Mouse (Mus musculus) embryonic stem cell, embryonic (primary cell): Measurements from ENCODE around the gene Trim26.

Experiments
- CTCF ChIA-PET, 4 experiments: fragments of 300-600 bp in 2 of 4; fragments of 350-600 bp in 2 of 4; sonication (Branson Sonifier 250); formaldehyde crosslinking; loops; one replicate each; lab custom pipeline; 2022; ENCODE audit warnings: inconsistent platforms in 2 of 4; lab: Charles Lee
- POLR2A ChIA-PET, 4 experiments: fragments of 300-600 bp in 2 of 4; fragments of 350-600 bp in 2 of 4; sonication (Branson Sonifier 250); formaldehyde crosslinking; loops; one replicate each; lab custom pipeline; 2022; ENCODE audit warnings: antibody characterized with exemption in 4 of 4, inconsistent platforms in 1 of 4; lab: Charles Lee

Gene Trim26

DNA sequence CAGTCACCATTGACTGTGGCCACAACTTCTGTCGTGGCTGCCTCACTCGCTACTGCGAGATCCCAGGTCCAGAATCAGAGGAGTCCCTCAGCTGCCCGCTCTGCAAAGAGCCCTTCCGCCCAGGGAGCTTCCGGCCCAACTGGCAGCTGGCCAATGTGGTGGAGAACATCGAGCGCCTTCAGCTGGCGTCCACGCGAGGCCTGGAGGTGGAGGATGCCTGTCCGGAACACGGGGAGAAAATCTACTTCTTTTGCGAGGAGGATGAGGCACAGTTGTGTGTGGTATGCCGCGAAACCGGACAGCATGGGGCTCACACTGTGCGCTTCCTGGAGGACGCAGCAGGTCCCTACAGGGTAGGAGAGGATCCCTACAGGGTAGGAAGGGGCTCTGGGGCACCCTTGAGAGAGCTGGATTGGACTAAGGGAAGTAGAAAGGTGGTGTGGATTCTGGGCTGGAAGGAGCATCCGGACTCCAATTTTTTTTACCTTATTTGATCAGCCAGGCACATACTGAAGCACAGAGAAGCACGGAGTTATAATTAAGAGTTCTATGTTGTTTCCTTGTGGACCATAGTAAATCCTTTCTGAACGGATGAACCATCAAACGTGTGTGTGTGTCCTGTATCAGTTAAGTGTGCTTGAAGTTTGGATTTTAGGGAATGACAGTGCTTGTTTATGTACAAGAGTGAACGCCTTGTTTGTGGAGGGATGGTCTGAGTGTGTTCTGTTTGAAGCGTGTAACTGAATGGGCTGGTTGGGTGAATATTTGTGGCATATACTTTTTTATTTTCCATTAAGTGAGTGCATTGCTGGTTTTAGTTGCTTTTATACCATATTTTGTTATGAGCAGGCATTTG lies 33.2 kb downstream of the Trim26 start:
- POLR2A ChIA-PET = interaction anchor here in 3 of 4 experiments (0.6 to 2.5 kb wide), 11 partner anchors 9 to 665 kb away, joined by 3 to 8 read pairs (median 4); partner anchors contain the start of gene Trim26 (in 2 of the 3)
- CTCF ChIA-PET = interaction anchor here in 3 of 4 experiments (0.6 to 1.2 kb wide), 5 partner anchors 23 to 46 kb away, joined by 3 to 7 read pairs (median 4); partner anchors contain the start of gene Trim26 (in 1 of the 3)

GRCm38 (mm10) chr17:36874636-36875035 lies 37.7 kb downstream of the Trim26 start:
- ChIA-PET POLR2A (interaction anchor here in 1 of 4 experiments (0.7 kb wide), 1 partner anchor 49 kb away, joined by 3 read pairs; no protein-coding TSS in a partner anchor), CTCF (interaction anchor here in 2 of 4 experiments (0.5 kb wide), 2 partner anchors 18 to 271 kb away, joined by 3 to 6 read pairs; no protein-coding TSS in a partner anchor)

DNA sequence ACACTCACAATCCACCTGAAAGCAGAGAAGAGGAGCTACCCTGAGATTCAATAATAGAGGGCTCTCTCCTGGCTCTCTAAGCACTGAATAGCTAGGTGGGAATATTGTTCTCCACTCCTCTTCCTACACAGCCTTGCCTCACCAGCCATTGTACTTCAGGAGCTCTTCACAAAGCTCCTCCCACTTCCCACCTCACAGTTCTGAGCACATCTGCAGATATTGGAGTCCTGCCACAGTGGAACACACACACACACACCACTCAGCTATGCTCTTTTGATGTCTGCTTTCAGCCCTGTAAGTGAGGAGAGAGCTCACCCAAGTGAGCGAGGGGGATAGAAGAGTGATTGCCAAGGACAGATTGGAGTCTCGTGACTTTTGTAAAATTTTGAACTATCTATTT lies 46.4 kb downstream of the Trim26 start:
- ChIA-PET POLR2A (interaction anchor here in 1 of 4 experiments (0.9 to 1.1 kb wide), 4 partner anchors 12 to 47 kb away, joined by 3 to 4 read pairs (median 3); partner anchors contain the start of gene Trim26), CTCF (interaction anchor here in 3 of 4 experiments (0.6 to 1.5 kb wide), 5 partner anchors 9 to 200 kb away, joined by 3 to 7 read pairs (median 3); no protein-coding TSS in a partner anchor)

GRCm38 (mm10) chr17:36885132-36885790 lies 48.3 kb downstream of the Trim26 start:
- ChIA-PET POLR2A (no interaction called here), CTCF (interaction anchor here in 1 of 4 experiments (0.7 kb wide), 1 partner anchor 66 kb away, joined by 3 read pairs; no protein-coding TSS in a partner anchor)

- POLR2A ChIA-PET = interaction anchor here in 1 of 4 experiments (3.6 kb wide), 1 partner anchor 23 kb away, joined by 8 read pairs; the partner anchor contains the start of gene Trim15
Observed at GRCm38 (mm10) chr17:36890073-36890903, 53.4 kb downstream of the Trim26 start, which contains the start of gene Trim40. Gene Trim40, minus strand, starts transcription at chr17:36890123.

DNA sequence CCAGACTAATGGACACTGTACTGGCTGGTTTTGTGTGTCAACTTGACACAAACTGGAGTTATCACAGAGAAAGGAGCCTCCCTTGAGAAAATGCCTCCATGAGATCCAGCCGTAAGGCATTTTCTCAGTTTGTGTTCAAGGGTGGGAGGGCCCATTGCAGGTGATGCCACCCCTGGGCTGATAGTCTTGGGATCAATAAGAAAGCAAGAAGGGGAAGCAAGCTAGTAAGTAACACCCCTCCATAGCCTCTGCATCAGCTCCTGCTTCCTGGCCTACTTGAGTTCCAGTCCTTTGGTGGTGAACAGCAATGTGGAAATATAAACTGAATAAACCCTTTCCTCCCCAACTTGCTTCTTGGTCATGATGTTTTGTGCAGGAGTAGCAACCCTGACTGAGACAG lies 54.6 kb downstream of the Trim26 start:
- POLR2A ChIA-PET = interaction anchor here in 2 of 4 experiments (0.6 to 3.6 kb wide), 4 partner anchors 13 to 136 kb away, joined by 3 to 10 read pairs (median 6); partner anchors contain the start of genes Trim15 (in 1 of the 2) and Trim26 (in 1 of the 2)
- CTCF ChIA-PET = interaction anchor here (0.6 to 4.2 kb wide), 8 partner anchors 10 to 579 kb away, joined by 3 to 32 read pairs (median 12); no protein-coding TSS in a partner anchor

More at GRCm38 (mm10) chr17:36890073-36890903, 53.4 kb downstream of the Trim26 start, which contains the start of gene Trim40:
- CTCF ChIA-PET = no interaction called here

DNA sequence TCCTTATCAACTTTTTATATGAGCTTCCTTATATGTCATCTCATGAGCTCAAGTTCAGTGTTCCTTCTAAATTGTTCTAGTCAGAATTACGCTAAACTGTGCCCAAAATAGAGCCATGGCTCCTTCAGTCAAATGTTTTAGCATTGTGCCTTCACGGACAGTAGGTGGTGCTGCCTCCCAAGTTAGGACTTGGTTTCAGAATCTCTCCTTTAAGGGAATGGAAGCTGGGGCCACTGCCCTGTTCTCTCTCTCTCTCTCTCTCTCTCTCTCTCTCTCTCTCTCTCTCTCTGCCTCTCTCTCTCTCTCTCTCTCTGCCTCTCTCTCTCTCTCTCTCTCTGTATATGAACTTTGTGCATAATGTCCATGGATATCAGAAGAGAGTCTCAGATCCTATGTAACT lies 55.4 kb downstream of the Trim26 start:
- CTCF ChIA-PET = interaction anchor here (0.6 to 4.2 kb wide), 56 partner anchors 9 to 668 kb away, joined by 3 to 32 read pairs (median 4); partner anchors contain the start of genes Gabbr1 (in 2 of the 4) and Trim26 (in 2 of the 4)
- POLR2A ChIA-PET = interaction anchor here (0.6 to 3.6 kb wide), 8 partner anchors 22 to 324 kb away, joined by 3 to 12 read pairs (median 4); partner anchors contain the start of genes Trim26 (in 2 of the 4) and Trim15 (in 1 of the 4)

DNA sequence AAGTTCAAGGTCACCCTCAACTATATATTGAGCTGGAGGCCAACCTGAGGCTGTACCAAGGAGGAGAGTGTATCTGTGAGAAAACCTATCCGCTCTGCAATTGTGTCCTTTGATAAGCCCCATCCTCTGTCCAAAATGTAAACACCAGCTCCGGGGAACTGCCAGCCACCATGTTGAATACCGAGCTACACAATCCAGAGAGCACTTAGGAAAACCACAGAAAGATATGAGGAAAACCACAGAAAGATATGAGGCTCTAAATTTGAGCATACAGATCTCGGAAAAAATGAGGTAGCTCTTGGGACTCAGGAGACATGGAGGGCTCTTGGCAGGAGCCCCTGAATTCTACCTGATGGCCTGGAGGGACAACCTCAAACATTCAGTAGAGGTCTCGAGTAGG lies 56.5 kb downstream of the Trim26 start:
- ChIA-PET CTCF (interaction anchor here (0.7 to 4.2 kb wide), 24 partner anchors 10 to 876 kb away, joined by 3 to 32 read pairs (median 4); partner anchors contain the start of genes Gabbr1 (in 1 of the 4) and Trim26 (in 1 of the 4)), POLR2A (interaction anchor here (0.7 to 3.6 kb wide), 5 partner anchors 10 to 57 kb away, joined by 3 to 10 read pairs (median 4); partner anchors contain the start of genes Trim15 (in 1 of the 4) and Trim26 (in 1 of the 4))

- CTCF ChIA-PET = interaction anchor here (0.6 to 2.3 kb wide), 9 partner anchors 18 to 307 kb away, joined by 3 to 11 read pairs (median 4); no protein-coding TSS in a partner anchor
Observed at GRCm38 (mm10) chr17:36896583-36896982, 59.6 kb downstream of the Trim26 start.

DNA sequence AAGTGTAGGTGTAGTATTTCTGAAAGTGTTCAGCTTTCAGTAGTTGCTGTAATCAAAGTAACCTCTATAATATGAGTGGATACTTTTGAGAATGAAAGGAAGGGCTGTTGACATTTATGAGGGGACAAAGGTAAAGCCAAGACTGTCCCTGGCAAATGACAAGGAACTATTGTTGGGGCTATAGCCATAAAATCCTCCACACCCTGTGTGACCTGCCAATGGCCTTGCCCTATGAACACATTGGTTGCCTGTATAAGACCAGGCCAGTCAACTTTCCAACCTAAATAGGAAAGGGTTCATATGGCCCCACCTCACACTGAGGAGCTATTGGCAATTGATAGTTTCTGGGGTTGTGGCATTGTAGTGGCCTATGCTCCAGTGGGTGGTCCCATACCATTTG lies 60.1 kb downstream of the Trim26 start:
- ChIA-PET POLR2A (interaction anchor here in 3 of 4 experiments (0.5 to 2.4 kb wide), 8 partner anchors 10 to 346 kb away, joined by 3 to 9 read pairs (median 4); partner anchors contain the start of gene Trim26 (in 1 of the 3)), CTCF (interaction anchor here in 2 of 4 experiments (0.9 to 2.3 kb wide), 6 partner anchors 18 to 307 kb away, joined by 3 to 11 read pairs (median 5); no protein-coding TSS in a partner anchor)

More at GRCm38 (mm10) chr17:36896583-36896982, 59.6 kb downstream of the Trim26 start:
- POLR2A ChIA-PET = interaction anchor here in 2 of 4 experiments (0.6 to 2.4 kb wide), 7 partner anchors 11 to 343 kb away, joined by 3 to 9 read pairs (median 4); partner anchors contain the start of gene Trim26 (in 1 of the 2)

- POLR2A ChIA-PET = interaction anchor here in 3 of 4 experiments (0.5 to 2.4 kb wide), 5 partner anchors 9 to 346 kb away, joined by 3 to 6 read pairs (median 4); no protein-coding TSS in a partner anchor
- CTCF ChIA-PET = interaction anchor here in 3 of 4 experiments (0.6 to 1.6 kb wide), 4 partner anchors 14 to 306 kb away, joined by 3 to 8 read pairs (median 3); no protein-coding TSS in a partner anchor
Observed at GRCm38 (mm10) chr17:36897552-36898205, 60.7 kb downstream of the Trim26 start, which contains the start of gene Trim31. Gene Trim31, plus strand, starts transcription at chr17:36898118.

DNA sequence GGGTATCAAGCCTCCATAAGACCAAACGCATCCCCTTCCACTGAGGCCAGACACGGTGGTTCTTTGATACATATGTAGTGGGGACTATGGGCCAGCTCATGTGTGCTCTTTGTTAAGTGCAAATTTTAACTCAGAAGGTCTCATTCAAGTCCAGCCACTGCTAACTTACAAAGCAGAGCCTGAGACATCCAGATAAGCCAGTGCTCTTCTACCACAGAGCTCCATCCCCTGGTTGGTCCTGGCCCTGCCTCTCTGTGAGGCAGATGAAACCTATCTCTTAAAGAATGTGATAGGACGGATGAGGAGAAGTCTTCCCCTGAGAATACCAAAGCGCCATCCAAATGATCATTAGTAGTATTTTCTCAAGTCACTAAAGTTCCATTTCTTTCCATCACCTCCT lies 62.4 kb downstream of the Trim26 start:
- ChIA-PET POLR2A (interaction anchor here in 2 of 4 experiments (0.5 to 1.9 kb wide), 2 partner anchors 15 to 63 kb away, joined by 3 to 4 read pairs; partner anchors contain the start of gene Trim26 (in 1 of the 2)), CTCF (interaction anchor here in 2 of 4 experiments (0.6 to 1.6 kb wide), 4 partner anchors 15 to 511 kb away, joined by 3 to 11 read pairs (median 5); partner anchors contain the start of gene Trim26 (in 1 of the 2))

DNA sequence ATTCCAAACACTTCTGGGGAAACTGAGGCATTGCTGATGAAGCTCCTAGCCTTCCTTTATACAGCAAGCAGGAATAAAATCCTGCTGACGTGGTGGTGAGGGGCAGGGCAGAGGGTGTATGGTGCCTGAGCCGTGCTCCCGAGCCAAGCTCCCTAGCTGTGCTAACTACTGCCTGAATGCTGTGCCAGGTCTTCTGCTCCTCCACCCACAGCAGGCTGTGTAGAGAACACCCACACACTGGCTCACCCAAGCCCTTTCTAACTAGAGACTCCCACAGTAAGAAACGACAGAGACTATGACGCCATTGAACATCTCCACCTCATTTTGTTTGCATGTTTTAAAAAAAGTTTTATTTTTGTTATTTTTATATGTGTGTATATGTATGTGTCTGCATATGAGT lies 63.1 kb downstream of the Trim26 start:
- ChIA-PET CTCF (interaction anchor here in 3 of 4 experiments (0.6 to 1.6 kb wide), 6 partner anchors 14 to 510 kb away, joined by 3 to 5 read pairs (median 4); no protein-coding TSS in a partner anchor), POLR2A (interaction anchor here in 2 of 4 experiments (0.5 to 1.9 kb wide), 2 partner anchors 14 to 63 kb away, joined by 3 to 4 read pairs; partner anchors contain the start of gene Trim26 (in 1 of the 2))

DNA sequence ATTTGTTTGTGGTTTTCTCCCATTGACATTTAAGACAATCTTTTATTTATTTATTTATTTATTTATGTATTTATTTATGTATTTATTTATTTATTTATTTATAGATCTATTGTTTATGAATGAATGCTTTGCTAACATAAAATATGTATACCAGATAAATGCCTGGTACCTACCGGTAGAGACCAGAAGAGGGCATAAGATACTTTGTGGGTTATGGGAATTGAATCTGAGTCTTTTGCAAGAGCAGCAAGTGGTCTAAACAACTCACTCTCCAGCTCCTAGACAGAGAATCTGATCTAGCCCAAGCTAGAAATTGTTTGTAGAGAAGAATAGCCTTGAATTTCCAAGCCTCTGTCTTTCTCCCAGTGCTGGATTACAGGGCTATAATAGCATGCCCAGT lies 63.8 kb downstream of the Trim26 start:
- ChIA-PET CTCF (interaction anchor here in 3 of 4 experiments (0.6 to 1.6 kb wide), 7 partner anchors 13 to 303 kb away, joined by 3 to 5 read pairs (median 3); no protein-coding TSS in a partner anchor), POLR2A (no interaction called here)

GRCm38 (mm10) chr17:36903651-36904050 lies 66.7 kb downstream of the Trim26 start:
- ChIA-PET CTCF (interaction anchor here (0.5 to 4.0 kb wide), 10 partner anchors 10 to 300 kb away, joined by 3 to 22 read pairs (median 7); no protein-coding TSS in a partner anchor), POLR2A (interaction anchor here in 2 of 4 experiments (0.5 to 1.4 kb wide), 7 partner anchors 12 to 179 kb away, joined by 3 to 5 read pairs (median 4); partner anchors contain the start of gene H2-M5 (in 1 of the 2))
